Mouse (Mus musculus) kidney, embryonic 14.5 days (tissue): Measurements from ENCODE around the gene Flrt1. TPM values are rescaled to one million over a fixed set of nuclear protein-coding genes. Genes with fewer than 3 reads are reported as not detected.
A peak's percentile ranks its signal among the peaks of the same experiment; 100 is the strongest.

Experiments used
- ATAC-seq: fragments of 200-750 bp; cut with Nextera tagmentation; 2 replicates; pipeline ENCODE4 v1.8.0; 2017; ENCODE audit warnings: moderate number of reproducible peaks, mild to moderate bottlenecking, moderate TSS enrichment, moderate library complexity; ENCODE audit not compliant: low FRiP score, low TSS enrichment
- H3K27ac ChIP-seq: fragments of 300-500 bp; sonication (generic); 2 replicates; pipeline ENCODE4 v1.5.1; 2014; ENCODE audit warnings: low read depth, mild to moderate bottlenecking, low read length, moderate library complexity, mixed read lengths
- H3K27me3 ChIP-seq: fragments of 300-500 bp; sonication (generic); 2 replicates; pipeline ENCODE4 v1.6.1; 2014; ENCODE audit warnings: mild to moderate bottlenecking, low read length; ENCODE audit not compliant: control insufficient read depth, insufficient read depth
- H3K36me3 ChIP-seq: fragments of 300-500 bp; sonication (generic); 2 replicates; pipeline ENCODE4 v1.6.1; 2014; ENCODE audit warnings: low read length, mixed read lengths; ENCODE audit not compliant: control insufficient read depth, insufficient read depth
- H3K4me1 ChIP-seq: fragments of 300-500 bp; sonication (generic); 2 replicates; pipeline ENCODE4 v1.6.1; 2014; ENCODE audit warnings: low read length, mixed read lengths; ENCODE audit not compliant: control insufficient read depth, insufficient read depth
- H3K4me2 ChIP-seq: fragments of 300-500 bp; sonication (generic); replicated peaks from 2 replicates; pipeline ENCODE4 v1.6.1; 2014; ENCODE audit warnings: low read depth, mild to moderate bottlenecking, low read length
- H3K4me3 ChIP-seq: fragments of 300-500 bp; sonication (generic); 2 replicates; pipeline ENCODE4 v1.5.1; 2014; ENCODE audit warnings: mild to moderate bottlenecking, low read length
- H3K9ac ChIP-seq: fragments of 300-500 bp; sonication (generic); 2 replicates; pipeline ENCODE4 v1.6.1; 2014; ENCODE audit warnings: low read depth, mild to moderate bottlenecking, low read length, moderate library complexity
- H3K9me3 ChIP-seq: fragments of 300-500 bp; sonication (generic); 2 replicates; pipeline ENCODE4 v1.6.1; 2016; ENCODE audit warnings: low read length; ENCODE audit not compliant: control insufficient read depth
- WGBS: fragments of 180-500 bp; shearing (Covaris S2); extraction: QIAGEN DNeasy Blood & Tissue Kit; methylation state at CpG from one replicate; pipeline ENCODE4 v1.1.7; 2014; 5-methylcytosine and 5-hydroxymethylcytosine counted together
- polyA plus RNA-seq: library from polyadenylated mRNA; unstranded; fragments of >200 nt; fragmentation: Nextera tagmentation; extraction: Ambion mirVana; gene quantifications from 2 replicates; pipeline ENCODE4 v1.2.1, GENCODE M21; 2014

The Flrt1 gene
- polyA plus RNA-seq, 1 experiment from 2014 or later: 5.5 TPM

DNA sequence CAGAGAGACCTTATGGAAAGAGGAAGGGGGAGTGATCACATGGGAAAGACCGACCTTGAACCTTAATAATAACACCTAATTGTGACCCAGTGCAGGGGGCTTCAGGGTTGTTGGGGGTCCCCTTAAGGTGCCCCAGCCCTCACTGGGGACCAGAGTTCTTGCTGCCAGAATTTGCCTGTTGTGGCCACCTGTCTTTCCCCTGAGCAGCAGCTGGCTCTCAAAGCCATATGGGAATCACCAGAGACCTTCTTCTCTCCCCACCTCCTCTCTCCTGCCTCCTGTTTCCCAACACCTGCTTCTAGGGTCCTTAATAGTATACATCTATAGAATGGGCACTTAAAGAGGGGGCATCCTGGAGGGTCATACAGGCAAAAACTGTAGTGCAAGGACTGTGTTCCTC lies 20.7 kb upstream of the Flrt1 start:
- 73% methylated on average over 1 of the region's 1 CpGs for WGBS
- peaks cover 24% of the 10 kb centered on the region for H3K4me1 ChIP-seq
- H3K27me3 ChIP-seq: peaks cover 7% of the 10 kb centered on the region; the same call in 1 of the 2 replicates

DNA sequence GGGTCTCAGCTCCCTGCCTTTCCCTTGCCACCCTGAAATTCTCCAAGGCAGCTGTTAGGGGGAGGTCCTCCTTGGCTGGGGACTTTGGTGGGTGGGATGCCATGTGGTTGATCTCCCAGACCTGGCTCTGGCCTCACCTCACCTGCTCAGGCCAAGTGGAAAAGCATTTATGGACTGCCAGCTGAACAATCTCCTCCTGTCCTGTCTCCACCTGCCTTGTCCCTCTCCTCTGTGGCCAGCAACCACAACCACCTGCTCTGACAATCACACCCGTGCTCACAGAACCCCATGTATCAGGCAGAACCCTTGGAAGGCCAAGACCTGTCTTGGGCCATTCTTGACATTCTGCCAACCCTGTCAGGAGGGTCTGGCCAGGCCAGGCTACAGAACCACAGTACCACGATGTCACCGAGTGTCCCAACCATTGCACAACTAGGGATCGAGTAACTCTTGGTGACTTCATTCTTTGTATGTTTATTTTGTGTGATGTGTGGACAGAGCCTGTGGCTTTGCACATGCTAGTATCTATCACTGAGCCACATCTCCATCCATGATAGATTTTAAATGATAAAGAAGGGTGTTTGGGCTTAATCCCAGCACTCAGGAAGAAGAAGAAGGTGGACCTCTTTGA lies 20.1 kb upstream of the Flrt1 start:
- WGBS: 89% methylated on average over 4 of the region's 4 CpGs
- H3K4me3 ChIP-seq: no peak overlapping the region
- H3K36me3 ChIP-seq: no peaks in the 10 kb centered on the region
- no peaks in the 10 kb centered on the region for H3K9me3 ChIP-seq
- H3K4me2 ChIP-seq: no peak overlapping the region
- H3K9ac ChIP-seq: no peak overlapping the region
- H3K27me3 ChIP-seq: peaks cover 7% of the 10 kb centered on the region; the same call in 1 of the 2 replicates
- H3K27ac ChIP-seq: no peak overlapping the region
- H3K4me1 ChIP-seq: peaks cover 29% of the 10 kb centered on the region
- ATAC-seq: no peak

More for the DNA sequence above, 20.7 kb upstream of the Flrt1 start:
- Histone ChIP-seq H3K9ac (no peak overlapping the region), H3K4me2 (no peak overlapping the region), H3K4me3 (no peak overlapping the region), H3K9me3 (no peaks in the 10 kb centered on the region), H3K36me3 (no peaks in the 10 kb centered on the region), H3K27ac (no peak overlapping the region)
- no peak for ATAC-seq

DNA sequence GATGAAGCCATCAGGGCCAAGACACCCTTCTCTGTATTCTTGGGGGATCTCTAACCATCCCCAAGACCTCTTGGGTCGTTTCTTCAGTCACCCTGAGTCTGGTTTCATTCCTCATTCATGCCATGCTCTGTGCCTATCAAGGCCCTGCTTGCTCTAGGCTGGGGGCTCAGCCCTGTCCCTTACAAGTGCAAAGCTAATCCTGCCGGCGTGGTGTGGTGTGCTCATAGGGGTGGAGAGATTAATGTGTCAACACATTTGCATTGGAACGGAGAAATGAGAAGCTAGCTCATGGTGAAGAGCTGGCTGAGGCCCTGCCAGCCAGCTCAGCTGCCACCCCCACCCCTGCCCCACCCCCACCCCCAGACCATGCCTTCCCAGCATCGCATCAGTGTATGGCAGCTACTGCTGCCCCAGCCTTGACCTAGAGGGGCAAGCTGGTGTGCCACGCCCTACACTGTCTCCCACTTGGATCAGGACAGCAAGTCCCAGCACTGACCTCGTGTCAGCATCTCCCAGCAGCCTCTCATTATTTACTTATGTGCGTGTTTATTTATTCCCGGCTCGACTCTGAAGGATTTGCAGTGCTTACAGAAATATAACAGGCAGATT lies 17.3 kb upstream of the Flrt1 start:
- Histone ChIP-seq H3K4me2 (no peak overlapping the region), H3K36me3 (no peaks in the 10 kb centered on the region), H3K9me3 (no peaks in the 10 kb centered on the region), H3K27me3 (peaks cover 15% of the 10 kb centered on the region; the same call in 1 of the 2 replicates), H3K4me1 (peaks cover 37% of the 10 kb centered on the region), H3K4me3 (no peak overlapping the region), H3K27ac (no peak overlapping the region), H3K9ac (no peak overlapping the region)
- ATAC-seq: no peak
- 43% methylated on average over 10 of the region's 10 CpGs for WGBS

DNA sequence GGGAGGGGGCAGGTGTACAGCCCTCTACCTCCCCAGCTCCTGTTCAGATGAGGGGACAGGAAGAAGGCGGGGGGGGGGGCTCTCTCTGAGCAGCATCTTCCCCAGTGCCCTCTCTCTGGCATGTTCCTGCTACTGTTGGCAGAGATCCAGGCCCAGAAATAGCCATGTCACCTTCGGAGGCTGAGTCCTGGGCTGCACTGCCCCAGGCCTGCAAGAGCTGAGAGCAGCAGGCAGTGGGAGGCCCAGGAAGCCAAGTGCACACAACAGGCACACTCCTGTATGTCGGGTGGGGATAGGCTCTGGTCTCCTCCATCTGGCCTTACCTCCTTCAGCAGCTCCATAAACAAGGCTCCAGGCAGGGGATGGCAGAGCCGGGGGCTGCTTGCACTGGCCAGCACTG lies 16.7 kb upstream of the Flrt1 start:
- Histone ChIP-seq H3K4me2 (no peak overlapping the region), H3K9me3 (no peaks in the 10 kb centered on the region), H3K4me1 (peaks cover 38% of the 10 kb centered on the region), H3K36me3 (no peaks in the 10 kb centered on the region), H3K27me3 (peaks cover 15% of the 10 kb centered on the region; the same call in 1 of the 2 replicates), H3K27ac (no peak overlapping the region), H3K4me3 (no peak overlapping the region), H3K9ac (no peak overlapping the region)
- WGBS: 38% methylated on average over 4 of the region's 4 CpGs
- ATAC-seq: 0 out of 2 replicates have a peak, but pooled peaks have one; percentile 32

DNA sequence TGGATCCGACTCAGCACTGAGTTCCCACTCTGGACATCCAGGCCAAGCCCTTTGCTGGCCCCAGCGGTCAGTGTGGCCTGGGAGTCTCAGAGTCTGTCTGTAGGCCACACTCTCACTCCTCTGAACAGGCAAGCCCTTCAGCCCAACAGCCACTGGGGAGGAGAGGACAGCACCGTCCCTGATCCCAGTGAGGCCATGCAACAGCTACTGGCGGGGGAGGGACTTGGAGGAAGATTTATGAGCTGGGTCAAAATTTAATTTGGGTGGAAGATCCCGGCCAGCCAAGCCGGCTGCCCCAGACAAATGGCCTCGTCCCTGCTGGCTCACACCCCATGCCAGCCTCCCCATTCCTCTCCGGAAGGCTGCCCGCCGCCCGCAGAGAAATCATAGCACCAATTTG lies 15.7 kb upstream of the Flrt1 start:
- Histone ChIP-seq H3K4me2 (no peak overlapping the region), H3K4me1 (peaks cover 38% of the 10 kb centered on the region), H3K36me3 (no peaks in the 10 kb centered on the region), H3K27ac (peak overlapping the region; percentile 47; the same call in 1 of the 2 replicates), H3K27me3 (peaks cover 15% of the 10 kb centered on the region; the same call in 1 of the 2 replicates), H3K9ac (no peak overlapping the region), H3K4me3 (no peak overlapping the region), H3K9me3 (no peaks in the 10 kb centered on the region)
- WGBS: 20% methylated on average over 11 of the region's 11 CpGs
- peak; percentile 79 for ATAC-seq

DNA sequence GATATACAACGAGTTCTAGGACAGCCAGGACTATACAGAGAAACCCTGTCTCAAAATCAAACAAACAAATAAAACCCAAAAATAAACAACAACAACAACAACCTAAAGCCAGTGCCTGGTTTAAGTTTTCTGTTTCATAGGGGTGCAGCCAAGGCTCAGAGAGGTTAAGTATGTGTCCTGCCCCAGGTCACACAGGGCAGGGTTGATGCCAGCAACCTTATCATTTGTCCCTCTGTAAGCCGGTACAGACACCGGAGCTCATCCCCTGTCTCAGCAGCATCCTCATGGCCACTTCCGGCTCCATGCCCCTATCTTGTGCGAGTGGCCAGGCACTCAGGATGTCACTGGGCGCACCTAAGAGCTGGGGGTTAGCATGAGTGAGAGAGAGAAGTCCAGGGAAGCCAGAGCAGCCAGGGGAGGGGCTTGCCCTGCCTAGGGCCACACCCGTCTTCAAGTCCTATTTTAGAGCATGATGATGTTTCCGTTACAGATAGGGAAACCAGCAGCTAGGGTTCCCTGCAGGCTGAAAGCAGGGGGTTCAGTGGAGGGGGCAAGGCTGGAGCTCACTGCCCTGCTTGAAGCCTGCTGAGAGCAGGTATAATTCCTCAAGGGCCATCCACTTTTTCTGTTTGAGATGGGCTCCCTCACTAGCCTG lies 12.3 kb upstream of the Flrt1 start:
- H3K9ac ChIP-seq: no peak overlapping the region
- 76% methylated on average over 8 of the region's 8 CpGs for WGBS
- no peak overlapping the region for H3K27ac ChIP-seq
- H3K27me3 ChIP-seq: peaks cover 16% of the 10 kb centered on the region; the same call in 1 of the 2 replicates
- H3K9me3 ChIP-seq: no peaks in the 10 kb centered on the region
- no peak for ATAC-seq
- H3K4me3 ChIP-seq: no peak overlapping the region
- no peaks in the 10 kb centered on the region for H3K36me3 ChIP-seq
- peaks cover 45% of the 10 kb centered on the region for H3K4me1 ChIP-seq
- H3K4me2 ChIP-seq: no peak overlapping the region

DNA sequence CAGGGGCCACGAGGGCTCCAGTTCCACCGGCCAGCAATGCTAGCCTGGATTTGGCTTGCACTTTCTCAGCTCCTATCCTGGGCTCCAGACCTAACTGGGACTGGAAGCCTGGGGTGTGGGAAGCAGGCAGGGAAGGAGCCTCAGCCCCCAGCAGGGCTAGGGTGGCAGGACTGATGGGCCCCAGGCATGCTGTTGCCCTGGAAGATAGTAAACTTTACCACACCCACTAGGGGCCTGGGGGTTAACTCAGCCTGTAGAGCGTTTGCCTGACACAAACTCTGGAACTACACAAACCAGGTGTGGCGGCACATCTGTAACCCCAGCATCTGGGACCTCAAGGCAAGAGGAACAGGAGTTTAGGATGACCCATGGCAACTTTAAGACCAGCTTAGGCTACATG lies 11.6 kb upstream of the Flrt1 start:
- Histone ChIP-seq H3K36me3 (no peaks in the 10 kb centered on the region), H3K4me3 (no peak overlapping the region), H3K27me3 (peaks cover 16% of the 10 kb centered on the region; the same call in 1 of the 2 replicates), H3K4me1 (peaks cover 45% of the 10 kb centered on the region), H3K27ac (no peak overlapping the region), H3K9me3 (no peaks in the 10 kb centered on the region), H3K4me2 (no peak overlapping the region), H3K9ac (no peak overlapping the region)
- ATAC-seq: no peak
- 38% methylated on average over 4 of the region's 4 CpGs for WGBS

DNA sequence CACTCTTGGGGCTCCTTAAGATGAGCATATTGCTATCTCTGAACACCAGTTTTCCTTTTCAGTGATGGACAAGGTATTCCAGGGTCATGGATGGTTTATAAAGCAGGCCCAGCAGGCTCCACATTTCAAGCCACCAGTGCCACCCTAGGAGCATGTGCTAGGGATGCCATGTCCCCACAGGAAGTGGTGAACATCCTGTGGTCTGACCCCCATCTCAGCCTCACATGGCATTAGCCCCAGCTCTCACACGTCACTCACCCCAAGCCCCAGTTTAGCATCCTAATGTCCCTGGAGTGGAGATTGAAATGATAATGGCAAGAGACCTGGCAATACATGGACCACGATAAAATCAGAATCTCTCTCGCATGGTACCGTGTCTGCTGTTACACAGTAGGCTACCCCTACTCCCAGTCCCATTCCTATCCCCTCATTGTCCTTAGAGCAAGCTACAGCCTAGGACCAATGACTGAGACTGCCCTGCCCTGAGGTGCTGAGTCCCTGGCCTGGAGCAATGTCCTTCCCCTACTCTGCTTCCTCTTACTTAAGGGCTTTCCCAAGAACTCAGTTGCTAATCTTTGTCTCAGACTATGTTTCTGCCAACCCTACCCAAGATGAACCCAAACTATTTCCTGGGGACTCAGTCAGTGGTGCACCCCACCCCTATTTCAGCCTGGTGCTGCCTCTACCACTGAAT lies 10.7 kb upstream of the Flrt1 start:
- ATAC-seq: no peak
- H3K9ac ChIP-seq: no peak overlapping the region
- no peaks in the 10 kb centered on the region for H3K9me3 ChIP-seq
- no peak overlapping the region for H3K4me2 ChIP-seq
- peaks cover 43% of the 10 kb centered on the region for H3K4me1 ChIP-seq
- H3K27me3 ChIP-seq: peaks cover 21% of the 10 kb centered on the region; the same call in 1 of the 2 replicates
- no peaks in the 10 kb centered on the region for H3K36me3 ChIP-seq
- no peak overlapping the region for H3K27ac ChIP-seq
- WGBS: 82% methylated on average over 4 of the region's 4 CpGs
- H3K4me3 ChIP-seq: no peak overlapping the region
